Mouse (Mus musculus) liver, embryonic 14.5 days (tissue): ENCODE measurements around the gene Ikzf1. TPM values are rescaled to one million over a fixed set of nuclear protein-coding genes. Genes with fewer than 3 reads are reported as not detected.

Source experiments
- ATAC-seq: fragments of 200-750 bp; cut with Nextera tagmentation; 2 replicates; pipeline ENCODE4 v1.8.0; 2017; ENCODE audit warnings: moderate number of reproducible peaks, mild to moderate bottlenecking, moderate library complexity; ENCODE audit not compliant: insufficient read depth
- DNase-seq, 3 experiments: peaks; one replicate each; pipeline ENCODE4 v3.0.0-alpha.2; 2012 to 2013; ENCODE audit warnings: low read depth in 3 of 3, low spot score in 3 of 3
- H3K27ac ChIP-seq: fragments of 300-500 bp; sonication (generic); 2 replicates; pipeline ENCODE4 v1.5.1; 2014; ENCODE audit warnings: moderate library complexity, mild to moderate bottlenecking, control low read depth, inconsistent platforms
- H3K27me3 ChIP-seq: fragments of 300-500 bp; sonication (generic); 2 replicates; pipeline ENCODE4 v1.6.1; 2014; ENCODE audit warnings: mild to moderate bottlenecking, low read length, moderate library complexity; ENCODE audit not compliant: control insufficient read depth, insufficient read depth
- H3K36me3 ChIP-seq: fragments of 300-500 bp; sonication (generic); replicated peaks from 2 replicates; pipeline ENCODE4 v1.6.1; 2014; ENCODE audit warnings: low read depth; ENCODE audit not compliant: control insufficient read depth, insufficient read depth
- H3K4me1 ChIP-seq, 2 experiments: fragments of 200-500 bp in 1 of 2; fragments of 300-500 bp in 1 of 2; sonication (generic) in 1 of 2; replicated peaks; 2 replicates each; pipeline ENCODE4 v1.6.1; 2012 to 2014; ENCODE audit warnings: antibody characterized with exemption in 1 of 2, inconsistent platforms in 1 of 2, low read length in 1 of 2; ENCODE audit not compliant: control insufficient read depth in 2 of 2, insufficient read depth in 2 of 2
- H3K4me2 ChIP-seq: fragments of 300-500 bp; sonication (generic); 2 replicates; pipeline ENCODE4 v1.6.1; 2014; ENCODE audit warnings: low read depth, mild to moderate bottlenecking, control low read depth, moderate library complexity
- H3K4me3 ChIP-seq, 2 experiments: fragments of 200-500 bp in 1 of 2; fragments of 300-500 bp in 1 of 2; sonication (generic) in 1 of 2; 2 replicates each; pipeline ENCODE4 v1.5.1; 2012 to 2014; ENCODE audit warnings: low read depth in 2 of 2, low read length in 2 of 2, mild to moderate bottlenecking in 2 of 2, control low read depth in 1 of 2, inconsistent platforms in 1 of 2, moderate library complexity in 1 of 2; ENCODE audit not compliant: insufficient read depth in 1 of 2
- H3K9ac ChIP-seq: fragments of 300-500 bp; sonication (generic); replicated peaks from 2 replicates; pipeline ENCODE4 v1.6.1; 2014; ENCODE audit warnings: mild to moderate bottlenecking, control low read depth, moderate library complexity
- H3K9me3 ChIP-seq: fragments of 300-500 bp; sonication (generic); 2 replicates; pipeline ENCODE4 v1.6.1; 2016; ENCODE audit warnings: low read length, mixed read lengths; ENCODE audit not compliant: control insufficient read depth
- CTCF ChIP-seq: IDR thresholded peaks from 2 replicates; pipeline ENCODE4 v1.5.1; 2016; ENCODE audit warnings: antibody characterized with exemption, low read depth, control low read depth
- EP300 ChIP-seq: IDR thresholded peaks from 2 replicates; pipeline ENCODE4 v1.6.1; 2016; ENCODE audit warnings: antibody characterized with exemption, low read depth
- WGBS: fragments of 180-500 bp; shearing (Covaris S2); extraction: QIAGEN DNeasy Blood & Tissue Kit; methylation state at CpG from one replicate; pipeline ENCODE4 v1.1.7; 2014; ENCODE audit not compliant: insufficient replicate concordance; 5-methylcytosine and 5-hydroxymethylcytosine counted together
- polyA plus RNA-seq, 2 experiments: library from polyadenylated mRNA; depleted of rRNA in 1 of 2; stranded (reverse) in 1 of 2; unstranded in 1 of 2; fragments of >200 nt; fragmentation: Nextera tagmentation in 1 of 2; extraction: Ambion mirVana in 1 of 2; gene quantifications; 2 replicates each; pipeline versions ENCODE4 v1.2.1 to v1.2.3; 2012 to 2014

Ikzf1 gene
- polyA plus RNA-seq, 2 experiments: 46.6 to 65.4 TPM

DNA sequence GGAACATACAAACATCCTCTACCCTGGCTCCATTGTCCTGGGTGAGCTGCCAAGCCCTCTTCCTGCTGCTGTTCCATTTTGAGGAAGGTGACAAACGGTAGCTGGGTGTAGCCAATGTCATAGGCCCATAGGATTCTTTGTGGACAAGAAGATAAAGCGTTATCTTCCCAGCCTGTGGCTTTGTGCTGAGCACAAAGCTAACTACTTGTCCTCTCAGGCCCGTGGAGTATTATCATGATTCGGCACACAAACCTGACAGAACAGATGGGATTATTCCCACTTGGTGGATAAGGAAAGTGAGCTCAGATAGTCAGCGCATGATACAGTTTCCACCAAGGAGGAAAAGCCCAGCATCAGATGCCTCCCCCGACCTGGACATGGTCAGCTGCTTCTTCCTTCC, 50.4 kb downstream of the Ikzf1 start:
- Histone ChIP-seq H3K4me1 (peaks cover 60 to 66% of the 10 kb centered on the region in 2 experiments), H3K27me3 (no peaks in the 10 kb centered on the region), H3K4me3 (no peak overlapping the region), H3K9me3 (no peaks in the 10 kb centered on the region), H3K4me2 (no peak overlapping the region; the same call in 1 of the 2 replicates), H3K9ac (peak overlapping the region; percentile 49), H3K36me3 (peaks cover 8% of the 10 kb centered on the region), H3K27ac (peak overlapping the region; percentile 95)
- TF ChIP-seq EP300: peak; percentile 96
- no peak for TF ChIP-seq CTCF
- DNase-seq (peak; percentile 70 to 76 (median 75)), ATAC-seq (peak; percentile 49)
- 11% methylated on average over 6 of the region's 6 CpGs for WGBS

DNA sequence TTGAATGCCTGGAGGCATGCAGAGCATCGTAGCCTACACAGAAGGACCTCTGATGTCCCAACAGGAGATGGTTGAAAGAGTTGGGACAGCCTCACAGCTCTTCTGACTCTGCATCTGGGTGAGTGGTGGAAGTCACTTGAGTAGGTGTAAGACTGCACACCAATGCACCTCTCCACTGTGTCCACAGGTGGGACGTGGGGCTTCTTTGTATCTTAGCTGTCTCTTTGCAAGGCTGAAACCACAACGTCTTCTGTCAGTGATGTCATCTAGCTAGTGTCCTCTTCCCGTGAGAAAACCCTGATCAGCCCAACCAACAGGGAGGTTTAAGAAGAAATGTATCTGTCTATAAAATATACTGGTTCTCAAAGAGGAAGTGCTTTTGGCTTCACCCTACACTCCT, 52.1 kb downstream of the Ikzf1 start:
- ATAC-seq (no peak), DNase-seq (no peak)
- Histone ChIP-seq H3K4me3 (no peak overlapping the region), H3K27me3 (no peaks in the 10 kb centered on the region), H3K4me1 (peaks cover 43 to 53% of the 10 kb centered on the region in 2 experiments), H3K9me3 (no peaks in the 10 kb centered on the region), H3K27ac (peak overlapping the region; percentile 95), H3K9ac (no peak overlapping the region), H3K4me2 (no peak overlapping the region), H3K36me3 (peaks cover 8% of the 10 kb centered on the region)
- WGBS: 66% methylated on average over 4 of the region's 4 CpGs
- TF ChIP-seq EP300: no peak
- TF ChIP-seq CTCF: no peak

DNA sequence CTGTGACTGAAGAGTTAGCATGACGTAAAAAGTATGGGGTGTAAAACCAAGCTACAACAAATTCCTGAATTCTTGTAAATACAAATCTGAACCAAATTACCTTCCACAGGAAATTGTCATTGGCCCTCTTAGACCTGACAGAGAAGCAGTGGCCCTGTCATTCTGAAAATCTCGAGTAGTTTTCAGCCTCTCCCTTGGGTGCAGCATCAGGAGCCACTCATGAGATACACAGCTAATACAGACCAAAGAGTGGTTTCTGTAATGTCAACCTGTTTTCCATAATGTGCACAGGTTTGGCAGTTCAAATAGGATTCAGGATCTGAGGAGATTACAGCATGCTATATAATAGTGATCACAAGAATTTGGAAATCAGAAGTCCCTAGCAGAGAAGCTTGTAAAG, 52.8 kb downstream of the Ikzf1 start:
- Histone ChIP-seq H3K36me3 (peaks cover 8% of the 10 kb centered on the region), H3K4me1 (peaks cover 43 to 52% of the 10 kb centered on the region in 2 experiments), H3K4me3 (no peak overlapping the region), H3K9ac (no peak overlapping the region), H3K9me3 (no peaks in the 10 kb centered on the region), H3K4me2 (no peak overlapping the region), H3K27me3 (no peaks in the 10 kb centered on the region), H3K27ac (peak overlapping the region; percentile 34)
- WGBS: 65% methylated on average over 2 of the region's 2 CpGs
- no peak for ATAC-seq
- DNase-seq: no peak
- no peak for TF ChIP-seq CTCF
- no peak for TF ChIP-seq EP300

DNA sequence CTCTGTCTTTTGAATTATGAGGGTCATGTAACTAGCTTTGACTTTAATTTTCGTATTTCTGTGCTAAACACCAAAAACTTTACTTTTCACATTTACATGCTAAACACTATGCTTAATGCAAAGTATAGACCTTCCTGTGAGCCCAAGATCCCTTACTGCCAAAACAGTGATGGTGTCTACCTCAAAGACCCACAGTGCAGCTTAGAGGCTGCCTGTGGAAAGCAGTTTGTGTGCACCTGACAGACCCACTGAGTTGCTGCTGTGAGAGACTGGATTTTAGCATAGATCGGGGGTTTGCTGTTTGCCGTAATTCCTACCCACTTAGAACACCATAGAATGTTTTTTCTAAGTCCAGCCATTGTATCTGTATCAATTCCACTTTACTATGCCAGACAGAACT, 54.3 kb downstream of the Ikzf1 start:
- H3K4me1 ChIP-seq: peaks cover 28 to 38% of the 10 kb centered on the region in 2 experiments
- DNase-seq (no peak), ATAC-seq (no peak)
- H3K27ac ChIP-seq: peak overlapping the region; percentile 16; the same call in 1 of the 2 replicates
- TF ChIP-seq EP300 (no peak), CTCF (no peak)
- no peak overlapping the region for H3K4me2 ChIP-seq
- WGBS: 89% methylated on average over 3 of the region's 3 CpGs
- no peaks in the 10 kb centered on the region for H3K9me3 ChIP-seq
- no peak overlapping the region for H3K4me3 ChIP-seq
- H3K36me3 ChIP-seq: peaks cover 9% of the 10 kb centered on the region
- H3K27me3 ChIP-seq: no peaks in the 10 kb centered on the region
- H3K9ac ChIP-seq: no peak overlapping the region

DNA sequence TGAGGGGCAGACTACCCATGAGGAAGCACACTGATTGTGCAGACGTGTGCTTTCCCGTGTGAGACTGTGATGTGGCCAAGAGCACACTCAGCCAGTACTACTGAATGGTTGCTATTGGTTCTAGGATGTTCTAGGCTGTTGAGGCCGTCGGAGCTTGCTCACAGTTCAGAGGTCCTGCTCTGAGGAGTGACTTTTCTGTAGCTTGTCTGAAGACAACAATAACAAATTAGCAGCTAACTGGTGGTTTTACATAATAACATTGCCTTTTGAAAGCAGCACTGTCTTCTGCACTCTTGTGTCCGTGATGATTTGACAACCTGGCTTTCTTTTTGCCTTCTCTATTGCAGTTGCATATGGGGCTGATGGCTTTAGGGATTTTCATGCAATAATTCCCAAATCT, 55.8 kb downstream of the Ikzf1 start:
- H3K9me3 ChIP-seq: no peaks in the 10 kb centered on the region
- H3K27ac ChIP-seq: peak overlapping the region; percentile 49
- TF ChIP-seq CTCF (no peak), EP300 (no peak)
- H3K4me2 ChIP-seq: no peak overlapping the region
- no peak overlapping the region for H3K4me3 ChIP-seq
- H3K36me3 ChIP-seq: peaks cover 2% of the 10 kb centered on the region
- DNase-seq: no peak
- H3K27me3 ChIP-seq: no peaks in the 10 kb centered on the region
- peaks cover 13 to 23% of the 10 kb centered on the region in 2 experiments for H3K4me1 ChIP-seq
- no peak for ATAC-seq
- H3K9ac ChIP-seq: no peak overlapping the region
- 62% methylated on average over 5 of the region's 5 CpGs for WGBS
